Mouse (Mus musculus) myocyte (in vitro differentiated cells): ENCODE measurements at regions not wholly inside any gene's neighbourhood (a gene's known extent, or its start where the extent isn't known, plus 50 kb on each side); places are given as distances from the start of the nearest gene placed in this dataset.

Experiments
- H3K27me3 ChIP-seq: one replicate; pipeline ENCODE4 v1.6.1; 2011; ENCODE audit not compliant: control insufficient read depth, insufficient read depth, insufficient read length
- H3K36me3 ChIP-seq: one replicate; pipeline ENCODE4 v1.6.1; 2011; ENCODE audit not compliant: control insufficient read depth, insufficient read depth
- H3K4me2 ChIP-seq: one replicate; pipeline ENCODE4 v1.6.1; 2011; ENCODE audit warnings: low read depth, control low read depth
- H3K4me3 ChIP-seq: one replicate; pipeline ENCODE4 v1.5.1; 2011; ENCODE audit warnings: mild to moderate bottlenecking, control low read depth, moderate library complexity
- H3K79me2 ChIP-seq: one replicate; pipeline ENCODE4 v1.6.1; 2011; ENCODE audit not compliant: control insufficient read depth, insufficient read depth
- H3ac ChIP-seq: one replicate; pipeline ENCODE4 v1.6.1; 2011; ENCODE audit not compliant: control insufficient read depth, insufficient read length
- CEBPB ChIP-seq: IDR thresholded peaks from 2 replicates; pipeline ENCODE4 v1.6.1; 2011; ENCODE audit warnings: mild to moderate bottlenecking, moderate library complexity; ENCODE audit not compliant: poor library complexity, insufficient read depth, severe bottlenecking
- E2F4 ChIP-seq: IDR thresholded peaks from one replicate; pipeline ENCODE4 v1.6.1; 2011; ENCODE audit warnings: mild to moderate bottlenecking, control low read depth, moderate library complexity; ENCODE audit not compliant: insufficient read depth
- MAX ChIP-seq: IDR thresholded peaks from one replicate; pipeline ENCODE4 v1.6.1; 2011; ENCODE audit warnings: low read depth, mild to moderate bottlenecking, control low read depth
- MYOD1 ChIP-seq, 3 experiments: IDR thresholded peaks; one replicate each; pipeline ENCODE4 v1.6.1; 2011; ENCODE audit warnings: control low read depth in 2 of 3, low read depth in 2 of 3, mild to moderate bottlenecking in 2 of 3, moderate library complexity in 1 of 3; ENCODE audit not compliant: insufficient read length in 2 of 3, control insufficient read depth in 1 of 3
- MYOG ChIP-seq, 3 experiments: IDR thresholded peaks; one replicate each; pipeline ENCODE4 v1.6.1; 2011; ENCODE audit warnings: control low read depth in 2 of 3, low read depth in 2 of 3, mild to moderate bottlenecking in 2 of 3; ENCODE audit not compliant: insufficient read length in 2 of 3, control insufficient read depth in 1 of 3, insufficient read depth in 1 of 3
- POLR2A ChIP-seq: IDR thresholded peaks from one replicate; pipeline ENCODE4 v1.6.1; 2011; ENCODE audit warnings: low read depth, mild to moderate bottlenecking, control low read depth, moderate library complexity; ENCODE audit not compliant: insufficient read length
- POLR2AphosphoS2 ChIP-seq: IDR thresholded peaks from one replicate; pipeline ENCODE4 v1.6.1; 2011; ENCODE audit warnings: low read depth, control low read depth; ENCODE audit not compliant: insufficient read length
- REST ChIP-seq: IDR thresholded peaks from one replicate; pipeline ENCODE4 v1.6.1; 2011; ENCODE audit warnings: mild to moderate bottlenecking, control low read depth, moderate library complexity; ENCODE audit not compliant: insufficient read depth, insufficient read length
- SRF ChIP-seq: IDR thresholded peaks from one replicate; pipeline ENCODE4 v1.6.1; 2011; ENCODE audit warnings: low read depth; ENCODE audit not compliant: control insufficient read depth, insufficient read length
- TCF12 ChIP-seq: IDR thresholded peaks from one replicate; pipeline ENCODE4 v1.6.1; 2011; ENCODE audit warnings: mild to moderate bottlenecking, control low read depth; ENCODE audit not compliant: poor library complexity, insufficient read depth, severe bottlenecking
- TCF3 ChIP-seq: IDR thresholded peaks from one replicate; pipeline ENCODE4 v1.6.1; 2011; ENCODE audit warnings: low read depth, control low read depth; ENCODE audit not compliant: insufficient read length
- USF1 ChIP-seq: IDR thresholded peaks from one replicate; pipeline ENCODE4 v1.6.1; 2011; ENCODE audit warnings: low read depth, mild to moderate bottlenecking, control low read depth, moderate library complexity

GRCm38 (mm10) chr10:68967976-68968968 is 183.0 kb upstream of the Rhobtb1 start:
- Histone ChIP-seq H3K4me2 (no peak overlapping the region), H3K27me3 (no peaks in the 10 kb centered on the region), H3K4me3 (no peak overlapping the region), H3K79me2 (no peaks in the 10 kb centered on the region), H3K36me3 (no peaks in the 10 kb centered on the region), H3ac (no peak overlapping the region)
- no peak for TF ChIP-seq USF1

DNA sequence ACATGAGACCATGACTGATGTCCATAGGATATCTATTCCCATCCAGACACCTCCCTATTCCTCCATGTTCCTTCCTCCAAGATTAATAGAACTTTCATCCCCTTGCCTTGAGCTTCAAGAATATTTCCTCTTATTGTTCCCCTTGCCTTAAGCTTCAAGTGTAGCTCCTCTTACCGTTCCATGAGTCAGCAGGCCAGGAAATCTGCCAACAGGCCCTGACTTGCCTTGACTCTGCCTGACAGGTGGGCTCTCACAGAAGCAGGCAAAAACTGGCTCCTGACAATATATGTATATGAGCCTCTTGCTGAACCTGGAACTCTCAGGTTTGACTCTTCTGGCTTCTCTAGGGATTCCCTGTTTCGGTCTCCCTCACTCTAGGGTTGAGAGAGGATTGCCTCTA is 180.7 kb upstream of the Rhobtb1 start:
- no peak overlapping the region for H3ac ChIP-seq

DNA sequence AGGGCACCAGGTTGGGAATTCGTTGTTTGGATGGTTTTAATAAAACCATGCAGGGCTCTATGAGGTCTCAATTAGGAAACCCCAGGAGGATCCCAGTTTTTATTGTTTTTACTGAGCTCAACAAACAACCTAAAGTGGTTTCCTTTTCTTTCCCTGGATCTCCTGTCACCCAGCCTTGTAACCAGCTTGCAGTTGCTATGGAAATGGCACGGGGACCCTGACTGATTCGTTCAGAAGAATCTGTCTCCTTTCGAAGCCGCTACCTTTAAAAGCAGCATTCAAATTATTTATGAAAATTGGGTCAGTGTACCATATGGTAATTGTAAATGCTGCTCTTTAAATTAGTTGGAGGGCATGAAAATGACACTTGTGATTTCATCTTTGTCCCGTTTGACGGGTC is 176.5 kb upstream of the Rhobtb1 start:
- Histone ChIP-seq H3K36me3 (no peaks in the 10 kb centered on the region), H3K79me2 (no peaks in the 10 kb centered on the region), H3K27me3 (no peaks in the 10 kb centered on the region), H3ac (no peak overlapping the region), H3K4me2 (no peak overlapping the region), H3K4me3 (no peak overlapping the region)
- no peak for TF ChIP-seq MYOG (IDR thresholded peaks at IDR 0.05; ENCODE audit: control insufficient read depth in 1 of 3, insufficient read depth in 1 of 3, insufficient read length in 2 of 3, low read depth in 2 of 3)
- TF ChIP-seq TCF12, result no peak
- no peak for TF ChIP-seq POLR2AphosphoS2
- TF ChIP-seq MYOD1 (IDR thresholded peaks at IDR 0.05; ENCODE audit: control insufficient read depth in 1 of 3, insufficient read length in 2 of 3, low read depth in 2 of 3), result no peak
- no peak for TF ChIP-seq MAX
- no peak for TF ChIP-seq USF1

More for the DNA sequence above, 180.7 kb upstream of the Rhobtb1 start:
- Histone ChIP-seq H3K4me3 (no peak overlapping the region), H3K79me2 (no peaks in the 10 kb centered on the region), H3K4me2 (no peak overlapping the region), H3K27me3 (no peaks in the 10 kb centered on the region), H3K36me3 (no peaks in the 10 kb centered on the region)
- TF ChIP-seq TCF3 (no peak), E2F4 (no peak), POLR2A (no peak), MYOG (IDR thresholded peaks at IDR 0.05; ENCODE audit: control insufficient read depth in 1 of 3, insufficient read depth in 1 of 3, insufficient read length in 2 of 3, low read depth in 2 of 3) (peak in 1 of 3 experiments; percentile 24), SRF (no peak), MYOD1 (IDR thresholded peaks at IDR 0.05; ENCODE audit: control insufficient read depth in 1 of 3, insufficient read length in 2 of 3, low read depth in 2 of 3) (peak in 2 of 3 experiments; percentile 70 to 72), CEBPB (no peak)

- TF ChIP-seq CEBPB, result no peak
- no peak for TF ChIP-seq REST
- no peak for TF ChIP-seq POLR2AphosphoS2
- no peak for TF ChIP-seq USF1
- TF ChIP-seq POLR2A, result no peak
- no peak for TF ChIP-seq MYOD1 (IDR thresholded peaks at IDR 0.05; ENCODE audit: control insufficient read depth in 1 of 3, insufficient read length in 2 of 3, low read depth in 2 of 3)
- no peak for TF ChIP-seq SRF
- TF ChIP-seq TCF12, result no peak
- TF ChIP-seq E2F4, result no peak
- TF ChIP-seq MAX, result no peak
- no peak for TF ChIP-seq MYOG (IDR thresholded peaks at IDR 0.05; ENCODE audit: control insufficient read depth in 1 of 3, insufficient read depth in 1 of 3, insufficient read length in 2 of 3, low read depth in 2 of 3)
- no peak for TF ChIP-seq TCF3
- H3K27me3 ChIP-seq, result no peaks in the 10 kb centered on the region
- no peaks in the 10 kb centered on the region for H3K36me3 ChIP-seq
- no peak overlapping the region for H3ac ChIP-seq
- H3K79me2 ChIP-seq, result no peaks in the 10 kb centered on the region
- no peak overlapping the region for H3K4me3 ChIP-seq
- H3K4me2 ChIP-seq, result peak overlapping the region; percentile 35
Measured at GRCm38 (mm10) chr10:68976443-68977025, 174.7 kb upstream of the Rhobtb1 start.

DNA sequence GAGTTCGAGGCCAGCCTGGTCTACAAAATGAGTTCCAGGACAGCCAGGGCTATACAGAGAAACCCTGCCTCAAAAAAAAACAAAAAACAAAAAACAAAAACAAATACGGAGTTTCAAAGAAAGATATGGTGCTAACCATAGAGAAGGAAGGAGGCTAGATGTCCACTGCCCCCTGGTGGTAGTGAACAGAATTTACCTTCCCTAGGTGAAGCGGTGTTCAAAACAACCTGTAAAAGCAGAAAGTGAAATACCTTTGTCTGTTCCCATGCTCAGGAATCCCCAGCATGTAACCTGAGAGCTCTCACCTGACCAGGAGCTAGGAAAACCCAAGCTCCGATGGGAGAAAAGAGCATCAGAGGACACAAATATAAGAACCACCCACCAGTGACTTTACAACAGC is 173.1 kb upstream of the Rhobtb1 start:
- no peaks in the 10 kb centered on the region for H3K36me3 ChIP-seq
- TF ChIP-seq TCF3 (no peak), POLR2AphosphoS2 (no peak), REST (no peak)
- H3K4me3 ChIP-seq, result no peak overlapping the region
- no peaks in the 10 kb centered on the region for H3K27me3 ChIP-seq
- no peaks in the 10 kb centered on the region for H3K79me2 ChIP-seq
- H3ac ChIP-seq, result no peak overlapping the region
- H3K4me2 ChIP-seq, result no peak overlapping the region
